Mouse (Mus musculus) liver, postnatal 0 days (tissue): ENCODE measurements around the gene Cdk5r2.

Experiments used
- CTCF ChIP-seq: sonication (generic); IDR thresholded peaks from 2 replicates; pipeline ENCODE4 v1.5.1; 2016; ENCODE audit warnings: antibody characterized with exemption, low read depth
- EP300 ChIP-seq: IDR thresholded peaks from 2 replicates; pipeline ENCODE4 v1.6.1; 2016; ENCODE audit warnings: antibody characterized with exemption, low read depth, mild to moderate bottlenecking

DNA sequence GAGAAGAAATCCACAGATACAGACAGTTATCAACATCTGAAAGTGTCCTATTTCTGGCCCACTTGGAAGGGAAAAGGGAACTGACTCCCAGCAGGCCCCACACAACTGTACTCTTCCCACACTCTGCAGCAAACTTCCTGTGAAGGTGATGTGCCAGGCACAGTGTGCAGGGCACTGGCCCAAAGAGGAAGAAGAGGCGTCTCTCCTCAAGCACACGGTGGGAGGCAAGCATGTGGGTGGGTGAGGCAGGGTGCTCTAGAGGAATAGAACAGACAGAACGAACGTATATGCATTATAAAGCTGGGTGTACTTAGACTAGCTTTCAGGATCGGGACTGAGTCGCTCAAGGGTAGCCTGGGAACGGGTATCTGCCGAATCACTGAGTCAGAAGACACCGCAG lies 24.7 kb upstream of the Cdk5r2 start:
- TF ChIP-seq EP300 (no peak), CTCF (no peak)
